ENCODE assay signal across 8 mouse cellular contexts in the genomic region with DNA sequence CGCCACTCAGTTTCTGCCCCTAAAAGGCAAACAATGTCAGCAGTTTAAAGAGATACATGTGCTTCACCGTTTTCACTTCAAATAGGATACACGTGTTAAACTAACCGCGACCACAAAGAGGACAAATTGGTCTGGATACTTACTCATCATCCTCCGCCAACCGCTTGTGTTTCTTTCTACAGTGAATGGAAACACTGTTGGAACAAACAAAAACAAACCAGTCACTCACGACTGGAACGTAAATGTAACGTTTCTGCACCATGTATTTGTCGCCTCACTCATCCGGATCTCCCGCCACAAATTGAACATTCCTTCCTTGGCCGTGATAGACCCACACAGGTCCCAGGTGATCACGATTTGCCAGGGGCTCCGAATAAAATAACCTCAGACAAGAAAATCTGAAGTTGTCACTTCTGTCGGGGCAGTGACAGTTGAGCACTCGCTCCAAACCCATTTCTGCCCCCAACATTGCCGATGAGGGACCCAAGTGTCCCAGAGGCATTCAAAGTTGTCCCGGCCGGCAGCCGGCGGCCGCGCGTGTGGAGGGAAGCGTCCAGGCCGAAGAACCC. TPM values are rescaled to one million over a fixed set of nuclear protein-coding genes. Genes with fewer than 3 reads are reported as not detected.
A peak's percentile ranks its signal among the peaks of the same experiment; 100 is the strongest.
DNase-seq lines count a peak whose midpoint lies in the region; ATAC-seq and TF ChIP-seq lines count a peak whose summit lies in the region.

No protein-coding gene starts in this region.

- H3K4me2 ChIP-seq in heart, embryonic 16.5 days (ENCODE audit: low read depth, low read length): peak overlapping the region; percentile 84
- H3K4me2 ChIP-seq in CH12.LX (ENCODE audit: insufficient read depth, low read depth, poor library complexity, severe bottlenecking): peak overlapping the region; percentile 99
- peak overlapping the region; percentile 75 for H3K4me2 ChIP-seq in embryonic facial prominence, embryonic 14.5 days (ENCODE audit: low read depth, low read length)
- peak overlapping the region; percentile 75 for H3K4me2 ChIP-seq in limb, embryonic 14.5 days (replicated peaks; ENCODE audit: low read depth, low read length, severe bottlenecking)
- H3K4me2 ChIP-seq in stomach, embryonic 15.5 days: peak overlapping the region; percentile 69

- H3K36me3 ChIP-seq in heart, embryonic 16.5 days (ENCODE audit: control insufficient read depth, insufficient read depth): no peaks in the 10 kb centered on the region
- peaks cover 10 to 34% of the 10 kb centered on the region in 2 experiments for H3K36me3 ChIP-seq in CH12.LX (replicated peaks in 1 of 2; ENCODE audit: control insufficient read depth in 1 of 2, insufficient read depth in 1 of 2, low read length in 1 of 2)
- H3K36me3 ChIP-seq in embryonic facial prominence, embryonic 14.5 days (ENCODE audit: control insufficient read depth, insufficient read depth, low read length): 0 out of 2 replicates have a peak, but pooled peaks cover 18% of the 10 kb centered on the region
- H3K36me3 ChIP-seq in limb, embryonic 14.5 days (ENCODE audit: control insufficient read depth, insufficient read depth, low read length): peaks cover 21% of the 10 kb centered on the region
- no peaks in the 10 kb centered on the region for H3K36me3 ChIP-seq in stomach, embryonic 15.5 days

- no peak for DNase-seq in heart, postnatal 10 days
- peak; percentile 58 for DNase-seq in CH12.LX (ENCODE audit: extremely low read depth)
- no peak for DNase-seq in embryonic facial prominence, embryonic 14.5 days (ENCODE audit: low spot score)
- DNase-seq in limb, embryonic 14.5 days (ENCODE audit: low spot score): no peak
- no peak for DNase-seq in cerebellum, adult 9-11 months
- no peak for DNase-seq in cerebellum, postnatal 10 days

- TF ChIP-seq RAD21 in CH12.LX (IDR thresholded peaks at IDR 0.05; ENCODE audit: low read depth, low read length): no peak

- in situ Hi-C loops in CH12.LX (cut with MboI; ENCODE audit: low pct_ligation_motif_present, low pct_unique_long_range_greater_than_20kb, low sequenced_read_pairs): no loop called here

- H3K4me1 ChIP-seq in heart, embryonic 16.5 days (ENCODE audit: control insufficient read depth, insufficient read depth, low read length): peaks cover 13% of the 10 kb centered on the region
- peaks cover 6 to 31% of the 10 kb centered on the region in 2 experiments; a peak in 3 of 4 replicates for H3K4me1 ChIP-seq in CH12.LX (ENCODE audit: control insufficient read depth in 1 of 2, insufficient read depth in 2 of 2)
- peaks cover 7% of the 10 kb centered on the region for H3K4me1 ChIP-seq in embryonic facial prominence, embryonic 14.5 days (ENCODE audit: control insufficient read depth, insufficient read depth, low read length)
- H3K4me1 ChIP-seq in limb, embryonic 14.5 days (ENCODE audit: control insufficient read depth, insufficient read depth, low read length): peaks cover 10% of the 10 kb centered on the region
- H3K4me1 ChIP-seq in stomach, embryonic 15.5 days: peaks cover 9% of the 10 kb centered on the region

- H3K27me3 ChIP-seq in heart, embryonic 16.5 days (ENCODE audit: control insufficient read depth, insufficient read depth, low read length): no peaks in the 10 kb centered on the region
- H3K27me3 ChIP-seq in CH12.LX (replicated peaks): no peaks in the 10 kb centered on the region
- H3K27me3 ChIP-seq in embryonic facial prominence, embryonic 14.5 days (replicated peaks; ENCODE audit: control insufficient read depth, insufficient read depth, low read length): no peaks in the 10 kb centered on the region
- H3K27me3 ChIP-seq in limb, embryonic 14.5 days (ENCODE audit: control insufficient read depth, insufficient read depth, low read length): no peaks in the 10 kb centered on the region
- H3K27me3 ChIP-seq in stomach, embryonic 15.5 days (replicated peaks): no peaks in the 10 kb centered on the region

- TF ChIP-seq POLR2A in CH12.LX (IDR thresholded peaks at IDR 0.05; ENCODE audit: low read depth, low read length): no peak
- no peak for TF ChIP-seq POLR2A in limb, embryonic 14.5 days (IDR thresholded peaks at IDR 0.05; ENCODE audit: borderline replicate concordance, extremely low read depth, insufficient read depth, insufficient read length)

- dilution Hi-C loops in CH12.LX (cut with MboI; ENCODE audit: extremely low pct_ligation_motif_present, extremely low pct_unique_long_range_greater_than_20kb, low sequenced_read_pairs): no loop called here

- peak overlapping the region; percentile 97 for H3K9ac ChIP-seq in heart, embryonic 16.5 days (ENCODE audit: low read length)
- H3K9ac ChIP-seq in CH12.LX (ENCODE audit: insufficient read depth, low read depth): peak overlapping the region; percentile 81
- H3K9ac ChIP-seq in embryonic facial prominence, embryonic 14.5 days (ENCODE audit: low read depth, low read length): peak overlapping the region; percentile 90
- H3K9ac ChIP-seq in limb, embryonic 14.5 days (ENCODE audit: low read depth, low read length, severe bottlenecking): peak overlapping the region; percentile 89
- H3K9ac ChIP-seq in stomach, embryonic 15.5 days: peak overlapping the region; percentile 90

- H3K27ac ChIP-seq in heart, embryonic 16.5 days (ENCODE audit: low read length): peak overlapping the region; percentile 91
- H3K27ac ChIP-seq in CH12.LX (ENCODE audit: insufficient read depth, low read depth): peak overlapping the region; percentile 15; the same call in 1 of the 2 replicates
- peak overlapping the region; percentile 69 for H3K27ac ChIP-seq in embryonic facial prominence, embryonic 14.5 days (replicated peaks; ENCODE audit: low read depth, low read length)
- peak overlapping the region; percentile 71 for H3K27ac ChIP-seq in limb, embryonic 14.5 days (replicated peaks; ENCODE audit: low read depth, low read length)
- peak overlapping the region; percentile 89 for H3K27ac ChIP-seq in stomach, embryonic 15.5 days

- peak overlapping the region; percentile 96 for H3K4me3 ChIP-seq in heart, embryonic 16.5 days (ENCODE audit: low read length)
- H3K4me3 ChIP-seq in CH12.LX (replicated peaks in 1 of 3; ENCODE audit: low read depth in 2 of 3, low read length in 2 of 3, poor library complexity in 1 of 3): peak overlapping the region; percentile 75 to 90 (median 87)
- H3K4me3 ChIP-seq in embryonic facial prominence, embryonic 14.5 days (ENCODE audit: low read depth, low read length): peak overlapping the region; percentile 90
- peak overlapping the region; percentile 92 for H3K4me3 ChIP-seq in limb, embryonic 14.5 days (replicated peaks; ENCODE audit: low read length)
- peak overlapping the region; percentile 84 for H3K4me3 ChIP-seq in stomach, embryonic 15.5 days (replicated peaks)

- no peak for TF ChIP-seq EP300 in CH12.LX (IDR thresholded peaks at IDR 0.05; ENCODE audit: low read length)

- no peaks in the 10 kb centered on the region for H3K9me3 ChIP-seq in heart, embryonic 16.5 days (replicated peaks; ENCODE audit: control insufficient read depth, low read length)
- no peaks in the 10 kb centered on the region for H3K9me3 ChIP-seq in CH12.LX (replicated peaks; ENCODE audit: low read length)
- no peaks in the 10 kb centered on the region for H3K9me3 ChIP-seq in embryonic facial prominence, embryonic 14.5 days (ENCODE audit: control insufficient read depth, low read length)
- no peaks in the 10 kb centered on the region for H3K9me3 ChIP-seq in limb, embryonic 14.5 days (ENCODE audit: control insufficient read depth, low read length)
- H3K9me3 ChIP-seq in stomach, embryonic 15.5 days: no peaks in the 10 kb centered on the region

- peaks cover 40% of the 10 kb centered on the region for H3K79me2 ChIP-seq in CH12.LX (replicated peaks; ENCODE audit: control insufficient read depth, extremely low read depth, insufficient read depth, poor library complexity, severe bottlenecking)

- ATAC-seq in heart, embryonic 16.5 days (replicated peaks; ENCODE audit: extremely low read depth, insufficient read depth, low FRiP score): no peak
- ATAC-seq in embryonic facial prominence, embryonic 14.5 days (ENCODE audit: low read depth): no peak
- no peak for ATAC-seq in limb, embryonic 14.5 days (ENCODE audit: low FRiP score, low read depth)
- no peak for ATAC-seq in stomach, embryonic 15.5 days (ENCODE audit: insufficient read depth, low FRiP score, low read depth)

- WGBS in heart, embryonic 16.5 days: under 1% methylated on average over 28 of the region's 28 CpGs
- WGBS in embryonic facial prominence, embryonic 14.5 days: under 1% methylated on average over 28 of the region's 28 CpGs
- WGBS in limb, embryonic 14.5 days: under 1% methylated on average over 28 of the region's 28 CpGs
- WGBS in stomach, embryonic 15.5 days: under 1% methylated on average over 28 of the region's 28 CpGs

- no peak for TF ChIP-seq CTCF in CH12.LX (conservative IDR thresholded peaks at IDR 0.05 in 1 of 2, IDR thresholded peaks at IDR 0.05 in 1 of 2; ENCODE audit: low read depth in 2 of 2, low read length in 2 of 2)

- intact Hi-C loops in heart, postnatal 10 days (cut with DNase I): loop anchor here (2.0 kb wide), 1 partner anchor 19 kb away; no protein-coding TSS in a partner anchor

RNA-seq across cellular contexts. Expression of a gene that starts 0.7 kb away (rescaled TPM):
- 12.9 and 13.0 TPM in 2 replicates for polyA plus RNA-seq in heart, embryonic 16.5 days (2015; fragmentation: Nextera tagmentation; extraction: Ambion mirVana)
- 10 to 100 TPM; 13.9 to 17.1 TPM for total RNA-seq in heart, postnatal 10 days (2021)
- total RNA-seq in CH12.LX (2012; rRNA removed) (27.0 and 31.8 TPM in 2 replicates), CH12.LX (2014; rRNA removed) (38.9 and 44.2 TPM in 2 replicates)
- 24.1 and 24.3 TPM in 2 replicates for polyA plus RNA-seq in CH12.LX (2012; ENCODE audit: insufficient read length, low read depth)
- polyA plus RNA-seq in embryonic facial prominence, embryonic 14.5 days (2014; fragmentation: Nextera tagmentation; extraction: Ambion mirVana): 18.2 and 22.1 TPM in 2 replicates
- polyA plus RNA-seq in limb, embryonic 14.5 days (2012; rRNA removed): 18.9 and 19.6 TPM in 2 replicates
- 20.9 and 21.8 TPM in 2 replicates for polyA plus RNA-seq in limb, embryonic 14.5 days (2014; fragmentation: Nextera tagmentation; extraction: Ambion mirVana)
- 17.1 and 18.8 TPM in 2 replicates for polyA plus RNA-seq in stomach, embryonic 15.5 days (2015; fragmentation: Nextera tagmentation; extraction: Ambion mirVana)

RNA-seq across cellular contexts. Expression of a gene that starts 20.9 kb away (rescaled TPM):
- 135 and 151 TPM in 2 replicates for polyA plus RNA-seq in heart, embryonic 16.5 days (2015; fragmentation: Nextera tagmentation; extraction: Ambion mirVana)
- 10 to 100 TPM; 48.9 to 55.5 TPM for total RNA-seq in heart, postnatal 10 days (2021)
- total RNA-seq in CH12.LX (2012; rRNA removed): 111 and 148 TPM in 2 replicates
- 128 and 133 TPM in 2 replicates for total RNA-seq in CH12.LX (2014; rRNA removed)
- polyA plus RNA-seq in CH12.LX (2012; ENCODE audit: insufficient read length, low read depth): 108 and 131 TPM in 2 replicates
- polyA plus RNA-seq in embryonic facial prominence, embryonic 14.5 days (2014; fragmentation: Nextera tagmentation; extraction: Ambion mirVana): 205 and 223 TPM in 2 replicates
- 97.3 and 105 TPM in 2 replicates for polyA plus RNA-seq in limb, embryonic 14.5 days (2012; rRNA removed)
- polyA plus RNA-seq in limb, embryonic 14.5 days (2014; fragmentation: Nextera tagmentation; extraction: Ambion mirVana): 182 and 200 TPM in 2 replicates
- 289 and 305 TPM in 2 replicates for polyA plus RNA-seq in stomach, embryonic 15.5 days (2015; fragmentation: Nextera tagmentation; extraction: Ambion mirVana)

RNA-seq across cellular contexts. Expression of a gene that starts 28.2 kb away (rescaled TPM):
- polyA plus RNA-seq in heart, embryonic 16.5 days (2015; fragmentation: Nextera tagmentation; extraction: Ambion mirVana): 0.17 TPM in 1 of 2 replicates, not detected in the other
- total RNA-seq in heart, postnatal 10 days (2021): not detected
- total RNA-seq in CH12.LX (2012; rRNA removed) (not detected in 2 replicates), CH12.LX (2014; rRNA removed) (not detected in 2 replicates)
- polyA plus RNA-seq in CH12.LX (2012; ENCODE audit: insufficient read length, low read depth): not detected in 2 replicates
- not detected in 2 replicates for polyA plus RNA-seq in embryonic facial prominence, embryonic 14.5 days (2014; fragmentation: Nextera tagmentation; extraction: Ambion mirVana)
- polyA plus RNA-seq in limb, embryonic 14.5 days (2012; rRNA removed): 0.03 TPM in 1 of 2 replicates, not detected in the other
- polyA plus RNA-seq in limb, embryonic 14.5 days (2014; fragmentation: Nextera tagmentation; extraction: Ambion mirVana): not detected in 2 replicates
- 0.40 TPM in 1 of 2 replicates, not detected in the other for polyA plus RNA-seq in stomach, embryonic 15.5 days (2015; fragmentation: Nextera tagmentation; extraction: Ambion mirVana)

Comparison
In these comparisons a context has a peak if more than half of its experiments do, and no peak if none do; other contexts are left out.
1. H3K27ac ChIP-seq: peak in every context shown above with its lines; median percentile 91 in heart, embryonic 16.5 days; 89 in stomach, embryonic 15.5 days; 71 in limb, embryonic 14.5 days; 69 in embryonic facial prominence, embryonic 14.5 days; 15 in CH12.LX.